Mouse (Mus musculus) lung, postnatal 0 days (tissue): ENCODE data around the gene Pip4k2a. TPM values are rescaled to one million over a fixed set of nuclear protein-coding genes. Genes with fewer than 3 reads are reported as not detected.

ENCODE experiments used
- ATAC-seq: fragments of 200-750 bp; cut with Nextera tagmentation; 2 replicates; pipeline ENCODE4 v1.8.0; 2017; ENCODE audit warnings: moderate library complexity
- DNase-seq: peaks from one replicate; pipeline ENCODE4 v3.0.0-alpha.2; 2016; ENCODE audit warnings: low spot score
- H3K27ac ChIP-seq: fragments of 300-500 bp; sonication (generic); 2 replicates; pipeline ENCODE4 v1.5.1; 2014; ENCODE audit warnings: antibody characterized with exemption, mild to moderate bottlenecking, low read length, mixed read lengths
- H3K27me3 ChIP-seq: fragments of 300-500 bp; sonication (generic); replicated peaks from 2 replicates; pipeline ENCODE4 v1.6.1; 2014; ENCODE audit warnings: low read length, mixed read lengths; ENCODE audit not compliant: insufficient read depth
- H3K36me3 ChIP-seq: fragments of 300-500 bp; sonication (generic); 2 replicates; pipeline ENCODE4 v1.6.1; 2014; ENCODE audit warnings: low read length, mixed read lengths; ENCODE audit not compliant: insufficient read depth
- H3K4me1 ChIP-seq: fragments of 300-500 bp; sonication (generic); 2 replicates; pipeline ENCODE4 v1.6.1; 2014; ENCODE audit warnings: antibody characterized with exemption, low read depth, low read length, mixed read lengths; ENCODE audit not compliant: insufficient read depth
- H3K4me2 ChIP-seq: fragments of 300-500 bp; sonication (generic); replicated peaks from 2 replicates; pipeline ENCODE4 v1.6.1; 2014; ENCODE audit warnings: low read depth, mild to moderate bottlenecking, low read length, moderate library complexity, mixed read lengths
- H3K4me3 ChIP-seq: fragments of 300-500 bp; sonication (generic); 2 replicates; pipeline ENCODE4 v1.5.1; 2014; ENCODE audit warnings: low read depth, low read length
- H3K9ac ChIP-seq: fragments of 300-500 bp; sonication (generic); replicated peaks from 2 replicates; pipeline ENCODE4 v1.6.1; 2014; ENCODE audit warnings: low read depth, mild to moderate bottlenecking
- H3K9me3 ChIP-seq: fragments of 300-500 bp; sonication (generic); 2 replicates; pipeline ENCODE4 v1.6.1; 2016; ENCODE audit warnings: low read length, mixed read lengths
- CTCF ChIP-seq: IDR thresholded peaks from 2 replicates; pipeline ENCODE4 v1.5.1; 2016; ENCODE audit warnings: antibody characterized with exemption, mild to moderate bottlenecking
- EP300 ChIP-seq: IDR thresholded peaks from 2 replicates; pipeline ENCODE4 v1.6.1; 2016; ENCODE audit warnings: antibody characterized with exemption, mild to moderate bottlenecking, control low read depth
- WGBS: fragments of 180-500 bp; shearing (Covaris S2); extraction: QIAGEN DNeasy Blood & Tissue Kit; methylation state at CpG from one replicate; pipeline ENCODE4 v1.1.7; 2014; 5-methylcytosine and 5-hydroxymethylcytosine counted together
- polyA plus RNA-seq: library from polyadenylated mRNA; unstranded; fragments of >200 nt; fragmentation: Nextera tagmentation; extraction: Ambion mirVana; gene quantifications from 2 replicates; pipeline ENCODE4 v1.2.1, GENCODE M21; 2015

The Pip4k2a gene
- polyA plus RNA-seq, 1 experiment from 2014 or later = 5.0 TPM

DNA sequence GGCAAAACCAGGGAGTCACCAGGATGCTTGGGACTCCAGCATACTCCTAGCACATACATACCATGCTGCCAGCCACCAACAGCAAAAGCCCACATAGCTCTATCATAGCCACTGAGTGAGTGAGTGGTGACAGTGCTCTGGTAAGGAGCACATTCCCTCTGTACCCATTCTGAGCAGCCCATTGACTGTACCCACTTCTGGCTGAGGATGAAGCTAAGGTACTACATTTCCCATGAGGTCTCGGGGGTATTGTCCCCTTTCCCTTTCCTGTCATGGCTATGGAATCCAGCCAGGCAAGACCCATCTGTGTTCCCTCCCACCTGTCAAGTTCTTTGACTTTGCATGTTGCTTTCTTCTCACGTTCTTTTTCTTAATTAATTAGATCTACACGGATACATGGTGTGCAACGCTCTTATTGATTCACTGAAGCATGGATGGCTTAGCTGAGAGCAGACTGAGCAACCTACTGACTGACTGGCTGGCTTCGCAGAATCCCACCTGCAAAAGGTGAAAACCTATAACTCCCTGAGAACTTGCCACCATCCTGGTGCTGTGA lies 149.8 kb downstream of the Pip4k2a start:
- no peak for ATAC-seq
- H3K4me3 ChIP-seq = no peak overlapping the region
- no peaks in the 10 kb centered on the region for H3K27me3 ChIP-seq
- no peak for DNase-seq
- no peak overlapping the region for H3K9ac ChIP-seq
- no peak for TF ChIP-seq EP300
- TF ChIP-seq CTCF = no peak
- no peaks in the 10 kb centered on the region for H3K36me3 ChIP-seq
- 88% methylated on average over 5 of the region's 5 CpGs for WGBS
- no peak overlapping the region for H3K27ac ChIP-seq
- H3K4me1 ChIP-seq = no peaks in the 10 kb centered on the region
- no peak overlapping the region for H3K4me2 ChIP-seq
- no peaks in the 10 kb centered on the region for H3K9me3 ChIP-seq

DNA sequence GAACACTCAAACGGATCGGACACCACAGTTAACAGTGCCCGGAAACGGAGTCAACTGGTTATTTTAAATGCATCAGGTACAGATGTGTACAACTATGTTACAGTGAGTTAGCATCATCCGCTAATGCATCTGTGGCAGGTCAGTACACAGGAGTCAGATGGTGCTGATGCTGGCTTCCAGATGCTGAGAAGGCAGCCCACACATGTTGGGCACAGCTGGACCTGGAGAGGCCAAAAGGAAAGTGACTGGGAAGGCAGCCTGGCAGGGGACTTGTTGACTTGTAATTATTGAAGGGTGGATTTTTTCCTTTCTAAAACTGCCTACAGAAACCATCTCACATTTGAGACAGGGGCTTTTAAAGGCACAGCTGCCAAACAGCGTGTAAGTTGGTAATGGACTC lies 155.4 kb downstream of the Pip4k2a start:
- TF ChIP-seq EP300 (no peak), CTCF (no peak)
- Histone ChIP-seq H3K4me1 (no peaks in the 10 kb centered on the region), H3K27ac (no peak overlapping the region), H3K4me2 (no peak overlapping the region), H3K36me3 (no peaks in the 10 kb centered on the region), H3K27me3 (no peaks in the 10 kb centered on the region), H3K9me3 (no peaks in the 10 kb centered on the region), H3K9ac (no peak overlapping the region), H3K4me3 (no peak overlapping the region)
- 92% methylated on average over 6 of the region's 6 CpGs for WGBS
- DNase-seq = no peak
- ATAC-seq = no peak

DNA sequence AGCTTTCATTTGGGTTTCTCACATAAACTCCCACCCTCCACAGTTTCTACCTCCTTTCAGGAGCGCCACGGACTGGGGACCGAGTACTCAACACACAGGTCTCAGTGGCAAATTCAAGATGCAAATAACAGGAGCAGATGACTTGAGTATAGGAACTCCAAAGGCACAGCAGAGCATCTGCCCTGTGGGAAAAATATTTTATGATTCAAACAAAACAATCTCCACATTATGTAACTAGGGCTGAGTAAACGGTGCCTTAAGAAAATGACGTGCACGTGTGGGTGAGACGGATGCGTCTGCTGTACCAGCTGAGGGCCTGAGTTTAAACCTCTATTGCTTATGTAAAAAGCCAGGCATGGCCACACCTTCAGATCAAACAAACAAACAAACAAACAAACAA lies 156.9 kb downstream of the Pip4k2a start:
- Histone ChIP-seq H3K9ac (no peak overlapping the region), H3K27ac (no peak overlapping the region), H3K4me2 (no peak overlapping the region), H3K27me3 (no peaks in the 10 kb centered on the region), H3K9me3 (no peaks in the 10 kb centered on the region), H3K4me3 (no peak overlapping the region), H3K36me3 (no peaks in the 10 kb centered on the region), H3K4me1 (no peaks in the 10 kb centered on the region)
- TF ChIP-seq EP300 = no peak
- no peak for TF ChIP-seq CTCF
- 83% methylated on average over 8 of the region's 8 CpGs for WGBS
- ATAC-seq (no peak), DNase-seq (no peak)

DNA sequence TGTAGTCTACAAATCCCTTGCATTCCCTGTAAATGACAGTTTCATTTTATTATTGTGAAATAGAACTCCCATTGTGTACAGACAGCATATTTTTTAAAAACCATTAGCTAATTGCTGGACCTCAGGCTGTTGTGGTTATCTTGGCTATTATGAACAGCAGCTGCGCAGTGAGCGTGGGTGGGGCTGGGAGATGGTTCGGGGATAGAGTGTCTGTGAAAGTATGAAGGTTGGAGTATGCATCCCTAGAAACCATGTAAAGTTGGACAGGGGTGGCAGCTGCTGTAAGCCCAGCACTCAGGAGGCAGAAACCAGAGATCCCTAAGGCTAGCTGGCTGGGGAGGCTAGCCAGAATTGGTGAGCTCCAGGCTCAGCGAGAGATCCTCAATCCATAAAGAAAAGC lies 158.4 kb downstream of the Pip4k2a start:
- Histone ChIP-seq H3K27me3 (no peaks in the 10 kb centered on the region), H3K4me3 (no peak overlapping the region), H3K36me3 (no peaks in the 10 kb centered on the region), H3K9me3 (no peaks in the 10 kb centered on the region), H3K4me2 (no peak overlapping the region), H3K9ac (no peak overlapping the region), H3K27ac (no peak overlapping the region), H3K4me1 (no peaks in the 10 kb centered on the region)
- 88% methylated on average over 4 of the region's 4 CpGs for WGBS
- no peak for ATAC-seq
- TF ChIP-seq CTCF (no peak), EP300 (no peak)
- DNase-seq = peak; percentile 22

DNA sequence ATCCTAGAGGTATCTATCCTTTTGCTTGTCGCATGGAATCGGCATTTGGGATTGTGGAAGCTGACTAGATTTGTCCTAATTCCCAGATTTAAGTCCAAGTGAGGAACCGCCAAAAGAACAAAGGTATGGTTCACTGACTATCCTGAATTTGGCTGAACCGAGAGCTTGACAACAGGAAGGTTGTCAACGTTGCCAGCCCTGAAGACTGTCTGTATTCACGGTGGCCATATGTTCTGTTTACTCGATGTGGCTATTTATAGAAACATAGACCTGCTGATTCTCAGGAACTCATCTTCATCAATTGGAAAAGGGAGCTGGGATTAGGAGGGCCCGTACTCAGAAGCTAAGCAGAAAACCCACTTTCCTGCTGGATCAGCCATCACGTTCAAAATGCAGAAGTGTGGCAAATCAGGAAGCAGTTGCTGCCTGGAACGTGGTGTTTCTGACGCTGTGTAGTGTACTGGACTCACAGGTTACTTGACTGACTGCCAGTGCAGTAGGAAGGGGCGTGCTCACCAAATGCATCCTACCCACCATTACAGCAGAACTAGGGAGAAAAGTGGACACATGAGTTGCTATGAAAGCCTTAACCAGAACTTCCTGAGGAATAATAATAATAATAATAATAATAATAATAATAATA lies 162.5 kb downstream of the Pip4k2a start:
- Histone ChIP-seq H3K9ac (no peak overlapping the region), H3K4me3 (no peak overlapping the region), H3K9me3 (no peaks in the 10 kb centered on the region), H3K4me1 (no peaks in the 10 kb centered on the region), H3K36me3 (no peaks in the 10 kb centered on the region), H3K4me2 (no peak overlapping the region), H3K27ac (no peak overlapping the region), H3K27me3 (no peaks in the 10 kb centered on the region)
- ATAC-seq (no peak), DNase-seq (no peak)
- TF ChIP-seq EP300 = no peak
- WGBS = 79% methylated on average over 12 of the region's 12 CpGs

DNA sequence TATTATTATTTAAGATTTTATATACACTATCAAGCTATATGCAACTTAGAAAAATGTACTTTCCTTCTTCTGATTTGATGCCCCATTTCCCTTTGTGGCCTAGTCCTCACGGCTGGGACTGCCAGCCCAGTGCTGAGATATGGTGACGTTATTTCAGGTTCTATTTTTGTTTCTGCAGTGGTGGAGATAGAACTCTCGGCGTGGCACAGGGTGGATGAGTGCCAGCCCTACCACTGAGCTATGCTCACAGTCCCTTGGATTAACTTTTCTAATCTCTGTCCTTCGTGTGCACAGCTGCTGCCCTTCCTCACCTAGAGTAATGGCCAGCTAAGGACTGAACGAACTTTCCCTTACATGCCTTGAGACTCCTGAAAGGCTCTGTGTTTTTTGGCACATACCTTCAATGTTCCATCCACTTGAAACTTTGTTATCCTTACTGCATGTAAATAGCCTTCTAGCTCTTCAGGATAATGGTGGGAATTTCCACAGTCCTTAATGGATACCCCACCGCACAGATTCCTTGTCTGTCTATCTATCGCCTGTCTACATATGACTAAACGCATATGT lies 164.8 kb downstream of the Pip4k2a start:
- Histone ChIP-seq H3K9ac (no peak overlapping the region), H3K4me2 (no peak overlapping the region), H3K36me3 (no peaks in the 10 kb centered on the region), H3K4me3 (no peak overlapping the region), H3K4me1 (no peaks in the 10 kb centered on the region), H3K27ac (no peak overlapping the region), H3K9me3 (no peaks in the 10 kb centered on the region), H3K27me3 (no peaks in the 10 kb centered on the region)
- no peak for TF ChIP-seq EP300
- no peak for TF ChIP-seq CTCF
- ATAC-seq (no peak), DNase-seq (no peak)
- 78% methylated on average over 9 of the region's 9 CpGs for WGBS
